Mouse (Mus musculus) midbrain, postnatal 0 days (tissue): ENCODE measurements around the gene Cnga3. TPM values are rescaled to one million over a fixed set of nuclear protein-coding genes. Genes with fewer than 3 reads are reported as not detected.

Source experiments
- ATAC-seq: fragments of 200-750 bp; cut with Nextera tagmentation; 2 replicates; pipeline ENCODE4 v1.8.0; 2017; ENCODE audit warnings: moderate number of reproducible peaks, mild to moderate bottlenecking, moderate TSS enrichment, moderate library complexity; ENCODE audit not compliant: low FRiP score
- DNase-seq: peaks from one replicate; pipeline ENCODE4 v3.0.0-alpha.2; 2015; ENCODE audit warnings: low spot score
- H3K27ac ChIP-seq: fragments of 300-500 bp; sonication (generic); 2 replicates; pipeline ENCODE4 v1.5.1; 2014; ENCODE audit warnings: low read depth, mild to moderate bottlenecking, low read length, mixed read lengths
- H3K27me3 ChIP-seq: fragments of 300-500 bp; sonication (generic); 2 replicates; pipeline ENCODE4 v1.6.1; 2014; ENCODE audit warnings: low read length, control low read depth, mixed read lengths; ENCODE audit not compliant: insufficient read depth
- H3K36me3 ChIP-seq: fragments of 300-500 bp; sonication (generic); 2 replicates; pipeline ENCODE4 v1.6.1; 2014; ENCODE audit warnings: low read length, control low read depth, mixed read lengths; ENCODE audit not compliant: insufficient read depth
- H3K4me1 ChIP-seq: fragments of 300-500 bp; sonication (generic); 2 replicates; pipeline ENCODE4 v1.6.1; 2014; ENCODE audit warnings: mild to moderate bottlenecking, control low read depth, antibody characterized with exemption, low read length, mixed read lengths; ENCODE audit not compliant: insufficient read depth
- H3K4me2 ChIP-seq: fragments of 300-500 bp; sonication (generic); 2 replicates; pipeline ENCODE4 v1.6.1; 2014; ENCODE audit warnings: low read depth, mild to moderate bottlenecking, low read length, mixed read lengths; ENCODE audit not compliant: poor library complexity, severe bottlenecking
- H3K4me3 ChIP-seq: fragments of 300-500 bp; sonication (generic); 2 replicates; pipeline ENCODE4 v1.5.1; 2014; ENCODE audit warnings: low read depth, mild to moderate bottlenecking, low read length, moderate library complexity
- H3K9ac ChIP-seq: fragments of 300-500 bp; sonication (generic); replicated peaks from 2 replicates; pipeline ENCODE4 v1.6.1; 2014; ENCODE audit warnings: mild to moderate bottlenecking, low read length, moderate library complexity, mixed read lengths; ENCODE audit not compliant: poor library complexity, severe bottlenecking
- H3K9me3 ChIP-seq: fragments of 300-500 bp; sonication (generic); 2 replicates; pipeline ENCODE4 v1.6.1; 2016; ENCODE audit warnings: low read length, control low read depth
- CTCF ChIP-seq: IDR thresholded peaks from 2 replicates; pipeline ENCODE4 v1.5.1; 2016; ENCODE audit warnings: antibody characterized with exemption, mild to moderate bottlenecking
- WGBS: fragments of 180-500 bp; shearing (Covaris S2); extraction: QIAGEN DNeasy Blood & Tissue Kit; methylation state at CpG from one replicate; pipeline ENCODE4 v1.1.7; 2014; 5-methylcytosine and 5-hydroxymethylcytosine counted together
- polyA plus RNA-seq: library from polyadenylated mRNA; unstranded; fragments of >200 nt; fragmentation: Nextera tagmentation; extraction: Ambion mirVana; gene quantifications from 2 replicates; pipeline ENCODE4 v1.2.1, GENCODE M21; 2015
- total RNA-seq: library from RNA; depleted of rRNA; stranded (reverse); fragments of >200 nt; gene quantifications from 2 replicates; pipeline ENCODE4 v1.2.3, GENCODE M21; 2014; rRNA removed

Cnga3 gene
- total and polyA plus RNA-seq, 2 experiments from 2014 or later: 0.62 to 0.71 TPM

DNA sequence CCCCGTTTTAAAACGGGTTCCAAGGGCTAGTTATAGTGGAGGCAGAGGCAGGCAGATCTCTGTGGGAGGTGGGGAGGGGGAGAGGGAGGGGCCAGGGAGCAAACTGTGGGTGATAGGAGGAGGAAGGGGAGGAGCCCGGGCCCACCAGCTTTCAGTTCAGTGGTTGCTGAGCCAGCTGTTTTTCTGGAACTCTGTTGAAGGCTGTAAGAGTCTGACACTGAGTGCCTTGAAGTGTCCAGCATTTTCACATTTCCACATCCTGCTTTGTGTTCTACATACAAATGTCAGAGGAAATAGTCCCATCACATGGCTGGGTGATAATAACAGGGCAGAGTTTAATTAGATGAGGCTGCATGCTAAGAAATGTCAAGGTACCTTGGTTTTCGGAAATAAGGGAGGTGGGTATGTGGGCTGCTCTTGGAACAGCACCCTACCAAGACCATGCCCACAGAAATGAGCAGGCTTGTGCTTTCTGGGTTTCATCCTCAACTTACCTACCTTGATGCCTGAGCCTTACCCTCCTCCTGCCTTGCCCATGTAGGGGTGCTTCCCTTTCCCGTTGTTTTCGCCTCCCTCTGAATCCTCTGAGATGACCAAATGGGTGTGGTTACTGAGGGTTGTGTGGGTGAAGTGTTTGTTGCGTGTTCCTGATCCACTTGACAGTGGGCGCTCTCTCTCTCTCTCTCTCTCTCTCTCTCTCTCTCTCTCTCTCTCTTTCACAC, 93.9 kb downstream of the Cnga3 start:
- no peaks in the 10 kb centered on the region for H3K36me3 ChIP-seq
- H3K27ac ChIP-seq: no peak overlapping the region
- WGBS: 90% methylated on average over 8 of the region's 8 CpGs
- DNase-seq (no peak), ATAC-seq (no peak)
- no peak overlapping the region for H3K4me3 ChIP-seq
- H3K27me3 ChIP-seq: no peaks in the 10 kb centered on the region
- no peak overlapping the region for H3K9ac ChIP-seq
- H3K4me2 ChIP-seq: no peak overlapping the region
- H3K9me3 ChIP-seq: no peaks in the 10 kb centered on the region
- no peak for TF ChIP-seq CTCF
- no peaks in the 10 kb centered on the region for H3K4me1 ChIP-seq

DNA sequence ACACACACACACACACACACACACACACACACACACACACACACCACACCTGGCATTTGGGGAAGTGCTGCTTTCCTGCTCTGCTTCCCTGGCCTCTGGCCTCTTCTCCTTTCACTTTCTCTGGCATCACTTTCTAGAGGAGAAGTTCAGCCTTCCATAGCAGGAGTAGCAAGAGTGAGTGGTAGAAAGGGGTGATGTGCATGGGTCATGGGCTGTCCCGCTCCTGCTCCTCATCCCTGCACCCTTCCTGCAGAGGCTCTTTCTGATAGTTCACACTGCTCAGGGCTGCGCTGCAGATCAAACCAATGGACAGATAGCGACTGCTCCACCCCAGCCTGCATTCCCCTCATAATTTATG, 94.5 kb downstream of the Cnga3 start:
- no peaks in the 10 kb centered on the region for H3K9me3 ChIP-seq
- no peak overlapping the region for H3K4me3 ChIP-seq
- no peak for ATAC-seq
- no peaks in the 10 kb centered on the region for H3K36me3 ChIP-seq
- TF ChIP-seq CTCF: no peak
- H3K4me1 ChIP-seq: no peaks in the 10 kb centered on the region
- 95% methylated on average over 3 of the region's 3 CpGs for WGBS
- no peak overlapping the region for H3K4me2 ChIP-seq
- DNase-seq: no peak
- H3K9ac ChIP-seq: no peak overlapping the region
- H3K27ac ChIP-seq: no peak overlapping the region
- no peaks in the 10 kb centered on the region for H3K27me3 ChIP-seq

- Histone ChIP-seq H3K9ac (no peak overlapping the region), H3K27me3 (no peaks in the 10 kb centered on the region), H3K4me1 (no peaks in the 10 kb centered on the region; the same call in 1 of the 2 replicates), H3K36me3 (no peaks in the 10 kb centered on the region), H3K27ac (no peak overlapping the region), H3K4me2 (no peak overlapping the region), H3K4me3 (no peak overlapping the region), H3K9me3 (no peaks in the 10 kb centered on the region)
- DNase-seq (no peak), ATAC-seq (no peak)
- WGBS: 97% methylated on average over 4 of the region's 4 CpGs
- TF ChIP-seq CTCF: no peak
Measured at GRCm38 (mm10) chr1:37309939-37310515, 95.8 kb downstream of the Cnga3 start.

Other genes starting within 250 kb of the Cnga3 start
- gene Vwa3b, start 187.8 kb upstream of the Cnga3 start, total RNA-seq: 1.1 and 1.2 TPM in 2 replicates
- 0.69 and 1.6 TPM in 2 replicates for gene Vwa3b, start 187.8 kb upstream of the Cnga3 start, polyA plus RNA-seq
- 48.8 and 64.1 TPM in 2 replicates for gene Inpp4a, start 85.4 kb downstream of the Cnga3 start, total RNA-seq
- 82.9 and 85.8 TPM in 2 replicates for gene Inpp4a, start 85.4 kb downstream of the Cnga3 start, polyA plus RNA-seq
- 50.4 and 52.2 TPM in 2 replicates for gene Coa5, start 215.7 kb downstream of the Cnga3 start, total RNA-seq
- gene Coa5, start 215.7 kb downstream of the Cnga3 start, polyA plus RNA-seq: 42.9 and 44.5 TPM in 2 replicates
- 62.4 and 98.7 TPM in 2 replicates for gene Unc50, start 215.7 kb downstream of the Cnga3 start, total RNA-seq
- gene Unc50, start 215.7 kb downstream of the Cnga3 start, polyA plus RNA-seq: 131 and 134 TPM in 2 replicates